9 mouse cellular contexts compared by ENCODE assay signal in genomic region chr9:59969383-59969782, GRCm38 (mm10). TPM values are rescaled to one million over a fixed set of nuclear protein-coding genes. Genes with fewer than 3 reads are reported as not detected.
DNase-seq lines count a peak whose midpoint lies in the region; ATAC-seq and TF ChIP-seq lines count a peak whose summit lies in the region.
"Had no signal": no experiment of that assay in that cellular context is flagged by ENCODE, and none has a peak within 500 bp of the region (broad histone marks: within the 10 kb centered on the region; RNA-seq: fewer than 3 reads in every experiment).

No protein-coding gene starts in this region.

- TF ChIP-seq CTCF in thymus, adult 2 months (IDR thresholded peaks at IDR 0.05; ENCODE audit: borderline replicate concordance, control insufficient read depth, extremely low read depth, insufficient read depth, low read length, poor library complexity), result peak; percentile 71; the same call in 1 of the 2 replicates
- TF ChIP-seq CTCF in bone marrow macrophage, adult 2 months (IDR thresholded peaks at IDR 0.05; ENCODE audit: low read depth, low read length), result peak; percentile 87

- TF ChIP-seq POLR2A in thymus, adult 2 months (IDR thresholded peaks at IDR 0.05; ENCODE audit: control insufficient read depth, extremely low read depth, insufficient read depth, low read length, poor library complexity), result no peak
- no peak for TF ChIP-seq POLR2A in bone marrow macrophage, adult 2 months (IDR thresholded peaks at IDR 0.05; ENCODE audit: borderline replicate concordance, low read depth, low read length)

- H3K36me3 ChIP-seq in thymus, adult 2 months (ENCODE audit: control insufficient read depth, insufficient read depth, low read length), result no peaks in the 10 kb centered on the region
- H3K36me3 ChIP-seq in embryonic facial prominence, embryonic 12.5 days, result no peaks in the 10 kb centered on the region

- no peaks in the 10 kb centered on the region for H3K4me1 ChIP-seq in thymus, adult 2 months (replicated peaks; ENCODE audit: control insufficient read depth, insufficient read depth, low read length)
- no peaks in the 10 kb centered on the region for H3K4me1 ChIP-seq in bone marrow macrophage, adult 2 months (ENCODE audit: control insufficient read depth, insufficient read depth, low read length)
- peaks cover 7% of the 10 kb centered on the region for H3K4me1 ChIP-seq in embryonic facial prominence, embryonic 12.5 days

- WGBS in thymus, adult 2 months, result 25% methylated on average over 6 of the region's 6 CpGs
- WGBS in embryonic facial prominence, embryonic 12.5 days, result 30% methylated on average over 6 of the region's 6 CpGs

- no peak overlapping the region for H3K27ac ChIP-seq in thymus, adult 2 months (ENCODE audit: control insufficient read depth, insufficient read depth, low read length)
- no peak overlapping the region for H3K27ac ChIP-seq in bone marrow macrophage, adult 2 months (ENCODE audit: insufficient read depth, low read depth, low read length)
- H3K27ac ChIP-seq in embryonic facial prominence, embryonic 12.5 days, result no peak overlapping the region

- ATAC-seq in embryonic facial prominence, embryonic 12.5 days (ENCODE audit: insufficient number of reproducible peaks, insufficient read depth, low FRiP score, low TSS enrichment), result peak; percentile 73; the same call in 1 of the 2 replicates

- H3K4me3 ChIP-seq in thymus, adult 2 months (ENCODE audit: control insufficient read depth, insufficient read depth, low read length), result no peak overlapping the region
- H3K4me3 ChIP-seq in bone marrow macrophage, adult 2 months (ENCODE audit: insufficient read depth, low read length), result no peak overlapping the region
- no peak overlapping the region for H3K4me3 ChIP-seq in embryonic facial prominence, embryonic 12.5 days

- H3K9me3 ChIP-seq in embryonic facial prominence, embryonic 12.5 days, result no peaks in the 10 kb centered on the region

- intact Hi-C loops in left cerebral cortex, postnatal 25 days (cut with DNase I), result no loop called here

- H3K27me3 ChIP-seq in thymus, adult 2 months (ENCODE audit: control insufficient read depth, insufficient read depth, low read length), result no peaks in the 10 kb centered on the region
- no peaks in the 10 kb centered on the region for H3K27me3 ChIP-seq in embryonic facial prominence, embryonic 12.5 days

- DNase-seq in thymus, adult 2 months, result peak; percentile 51
- DNase-seq in thymus, adult 18-20 months, result no peak
- DNase-seq in hindlimb bud, embryonic 11.5 days (ENCODE audit: extremely low spot score, low read depth, low spot score), result peak; percentile 44
- DNase-seq in left cerebral cortex, postnatal 25 days (ENCODE audit: low spot score in 2 of 2), result peak; percentile 71 to 81
- DNase-seq in natural killer cell, adult 2 months (ENCODE audit: low spot score in 2 of 2), result peak; percentile 13 to 43
- peak; percentile 51 for DNase-seq in thymus, postnatal 25 days

- no peak overlapping the region for H3K4me2 ChIP-seq in embryonic facial prominence, embryonic 12.5 days (replicated peaks)

- no peak overlapping the region for H3K9ac ChIP-seq in embryonic facial prominence, embryonic 12.5 days

RNA-seq across cellular contexts. Expression of gene Nr2e3, which starts 8.9 kb away (rescaled TPM):
- polyA plus RNA-seq in thymus, adult 2 months (2012; rRNA removed), result not detected in 2 replicates
- not detected in 2 replicates for polyA plus RNA-seq in bone marrow macrophage, adult 2 months (2012; ENCODE audit: insufficient read depth, insufficient read length, missing spikeins)
- polyA plus RNA-seq in embryonic facial prominence, embryonic 12.5 days (2016; fragmentation: Nextera tagmentation; extraction: Ambion mirVana), result 0.97 and 1.4 TPM in 2 replicates
- not detected for total RNA-seq in left cerebral cortex, postnatal 25 days (2021)
- polyA plus RNA-seq: heart, embryonic 14.5 days had no signal

Comparison
In these comparisons a context has a peak if more than half of its experiments do, and no peak if none do; other contexts are left out.
1. DNase-seq: peak in thymus, adult 2 months (single experiment), hindlimb bud, embryonic 11.5 days (single experiment), left cerebral cortex, postnatal 25 days (2 of 2), natural killer cell, adult 2 months (2 of 2) and thymus, postnatal 25 days (single experiment); none in thymus, adult 18-20 months (0 of 2).